Mouse (Mus musculus) spleen, adult 2 months (tissue): ENCODE measurements at regions not wholly inside any gene's neighbourhood (a gene's known extent, or its start where the extent isn't known, plus 50 kb on each side); places are given as distances from the start of the nearest gene placed in this dataset.

ENCODE experiments used
- CTCF ChIP-seq: fragments of 200-500 bp; IDR thresholded peaks from 2 replicates; pipeline ENCODE4 v1.5.1; 2011; ENCODE audit warnings: mild to moderate bottlenecking, inconsistent platforms; ENCODE audit not compliant: insufficient read depth, insufficient read length, insufficient replicate concordance; ENCODE audit errors: extremely low read depth
- POLR2A ChIP-seq: fragments of 200-500 bp; IDR thresholded peaks from 2 replicates; pipeline ENCODE4 v1.6.1; 2011; ENCODE audit warnings: low read depth, low read length, inconsistent platforms

- TF ChIP-seq CTCF (no peak), POLR2A (no peak)
Measured at GRCm38 (mm10) chr4:22090536-22090935, 159.4 kb downstream of the Faxc start.
